Mouse (Mus musculus) brain, adult 2 months (tissue): ENCODE data around the gene Atp9a.

Experiments used
- DNase-seq: peaks from one replicate; pipeline ENCODE4 v3.0.0; 2011; ENCODE audit warnings: low read depth, low spot score

The Atp9a gene

GRCm38 (mm10) chr2:168740496-168740895, 1.7 kb downstream of the Atp9a start:
- no peak for DNase-seq

- DNase-seq, result no peak
Observed at GRCm38 (mm10) chr2:168738854-168739253, 3.4 kb downstream of the Atp9a start.

- DNase-seq, result no peak
Observed at GRCm38 (mm10) chr2:168737878-168738277, 4.3 kb downstream of the Atp9a start.

- DNase-seq, result peak; percentile 88
Observed at GRCm38 (mm10) chr2:168734023-168734422, 8.2 kb downstream of the Atp9a start.

GRCm38 (mm10) chr2:168731258-168731657, 11.0 kb downstream of the Atp9a start:
- peak; percentile 66 for DNase-seq

- no peak for DNase-seq
Observed at GRCm38 (mm10) chr2:168729736-168730135, 12.5 kb downstream of the Atp9a start.

- DNase-seq, result peak; percentile 66
Observed at GRCm38 (mm10) chr2:168728045-168728444, 14.2 kb downstream of the Atp9a start.

- DNase-seq, result peak; percentile 79
Observed at GRCm38 (mm10) chr2:168726007-168726406, 16.2 kb downstream of the Atp9a start.

GRCm38 (mm10) chr2:168721313-168721712, 20.9 kb downstream of the Atp9a start:
- peak; percentile 74 for DNase-seq

- no peak for DNase-seq
Observed at GRCm38 (mm10) chr2:168719742-168720141, 22.5 kb downstream of the Atp9a start.

GRCm38 (mm10) chr2:168718735-168719134, 23.5 kb downstream of the Atp9a start:
- peak; percentile 49 for DNase-seq

GRCm38 (mm10) chr2:168718267-168718666, 23.9 kb downstream of the Atp9a start:
- DNase-seq, result no peak

GRCm38 (mm10) chr2:168712199-168713176, 29.7 kb downstream of the Atp9a start:
- peak; percentile 68 for DNase-seq

- DNase-seq, result no peak
Observed at GRCm38 (mm10) chr2:168710979-168711378, 31.2 kb downstream of the Atp9a start.

GRCm38 (mm10) chr2:168707766-168708165, 34.4 kb downstream of the Atp9a start:
- DNase-seq, result no peak

GRCm38 (mm10) chr2:168702266-168702665, 39.9 kb downstream of the Atp9a start:
- DNase-seq, result peak; percentile 76

GRCm38 (mm10) chr2:168695027-168695403, 47.2 kb downstream of the Atp9a start:
- DNase-seq, result no peak

GRCm38 (mm10) chr2:168694379-168695026, 47.7 kb downstream of the Atp9a start:
- peak; percentile 33 for DNase-seq

GRCm38 (mm10) chr2:168691774-168692173, 50.4 kb downstream of the Atp9a start:
- peak; percentile 83 for DNase-seq

GRCm38 (mm10) chr2:168687326-168687725, 54.9 kb downstream of the Atp9a start:
- DNase-seq, result no peak

GRCm38 (mm10) chr2:168685909-168686308, 56.3 kb downstream of the Atp9a start:
- DNase-seq, result peak; percentile 47

- peak; percentile 58 for DNase-seq
Observed at GRCm38 (mm10) chr2:168684695-168685094, 57.5 kb downstream of the Atp9a start.
